Mouse (Mus musculus) heart, postnatal 0 days (tissue): ENCODE data around the gene Arl4c.

Experiments used
- CTCF ChIP-seq: IDR thresholded peaks from 2 replicates; pipeline ENCODE4 v1.5.1; 2016; ENCODE audit warnings: antibody characterized with exemption, control low read depth, low read depth
- EP300 ChIP-seq: IDR thresholded peaks from 2 replicates; pipeline ENCODE4 v1.6.1; 2016; ENCODE audit warnings: antibody characterized with exemption, low read depth

DNA sequence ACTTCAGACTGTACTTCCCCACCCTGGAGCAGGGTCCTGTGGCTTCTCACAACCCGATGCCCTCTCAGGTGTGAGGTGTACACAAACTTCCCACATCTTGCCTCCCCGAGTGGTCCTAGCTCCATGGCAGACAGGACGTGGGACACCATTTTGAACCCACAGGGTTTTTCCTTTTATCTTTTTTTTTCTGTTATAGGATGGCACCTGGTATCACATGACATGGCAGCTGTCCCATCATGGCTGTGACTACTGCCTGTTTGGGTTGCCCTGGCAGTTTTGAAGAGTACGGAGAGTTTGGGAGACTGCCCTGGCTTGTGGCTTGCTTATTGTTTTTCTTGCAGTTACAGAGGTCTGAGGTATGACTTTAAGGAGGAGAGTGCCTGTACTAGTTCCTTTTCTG, 53.3 kb downstream of the Arl4c start:
- TF ChIP-seq CTCF (no peak), EP300 (no peak)
